Mouse (Mus musculus) spleen, embryonic (tissue): Measurements from ENCODE around the gene Zdhhc6.

Source experiments
- CTCF ChIA-PET: fragments of 350-600 bp; sonication (Branson Sonifier 250); formaldehyde crosslinking; loops from one replicate; lab custom pipeline; 2022; lab: Charles Lee

The Zdhhc6 gene

GRCm38 (mm10) chr19:55315452-55316108 lies at the start of gene Zdhhc6:
Zdhhc6 (minus strand) TSS chr19:55316032.
- CTCF ChIA-PET, result no interaction called here

- CTCF ChIA-PET, result no interaction called here
Observed at GRCm38 (mm10) chr19:55362606-55363005, 46.8 kb upstream of the Zdhhc6 start.

GRCm38 (mm10) chr19:55350673-55351378 lies 35.0 kb upstream of the Zdhhc6 start:
- CTCF ChIA-PET, result no interaction called here

- CTCF ChIA-PET, result no interaction called here
Observed at GRCm38 (mm10) chr19:55348187-55348586, 32.4 kb upstream of the Zdhhc6 start.

- CTCF ChIA-PET, result no interaction called here
Observed at GRCm38 (mm10) chr19:55343274-55343673, 27.4 kb upstream of the Zdhhc6 start.

GRCm38 (mm10) chr19:55342423-55342822 lies 26.6 kb upstream of the Zdhhc6 start:
- CTCF ChIA-PET, result no interaction called here

- CTCF ChIA-PET, result no interaction called here
Observed at GRCm38 (mm10) chr19:55341377-55341776, 25.5 kb upstream of the Zdhhc6 start.

- CTCF ChIA-PET, result no interaction called here
Observed at GRCm38 (mm10) chr19:55340521-55340920, 24.7 kb upstream of the Zdhhc6 start.

GRCm38 (mm10) chr19:55337664-55338063 lies 21.8 kb upstream of the Zdhhc6 start:
- CTCF ChIA-PET, result interaction anchor here (0.7 kb wide), 1 partner anchor 120 kb away, joined by 10 read pairs; no protein-coding TSS in a partner anchor

GRCm38 (mm10) chr19:55337066-55337465 lies 21.2 kb upstream of the Zdhhc6 start:
- CTCF ChIA-PET, result interaction anchor here (0.7 kb wide), 1 partner anchor 121 kb away, joined by 10 read pairs; no protein-coding TSS in a partner anchor

- CTCF ChIA-PET, result interaction anchor here (0.6 kb wide), 1 partner anchor 163 kb away, joined by 6 read pairs; no protein-coding TSS in a partner anchor
Observed at GRCm38 (mm10) chr19:55336441-55336840, 20.6 kb upstream of the Zdhhc6 start.

GRCm38 (mm10) chr19:55335881-55336280 lies 20.0 kb upstream of the Zdhhc6 start:
- CTCF ChIA-PET, result interaction anchor here (0.6 kb wide), 1 partner anchor 162 kb away, joined by 6 read pairs; no protein-coding TSS in a partner anchor

GRCm38 (mm10) chr19:55332641-55333268 lies 16.9 kb upstream of the Zdhhc6 start:
- CTCF ChIA-PET, result interaction anchor here (0.6 to 0.7 kb wide), 2 partner anchors 43 to 78 kb away, joined by 6 to 8 read pairs; no protein-coding TSS in a partner anchor

- CTCF ChIA-PET, result interaction anchor here (0.7 kb wide), 1 partner anchor 7 kb away, joined by 7 read pairs; no protein-coding TSS in a partner anchor
Observed at GRCm38 (mm10) chr19:55331776-55332175, 15.9 kb upstream of the Zdhhc6 start.

GRCm38 (mm10) chr19:55327510-55327909 lies 11.7 kb upstream of the Zdhhc6 start:
- CTCF ChIA-PET, result no interaction called here

GRCm38 (mm10) chr19:55322604-55323003 lies 6.8 kb upstream of the Zdhhc6 start:
- CTCF ChIA-PET, result no interaction called here

- CTCF ChIA-PET, result no interaction called here
Observed at GRCm38 (mm10) chr19:55319521-55319920, 3.7 kb upstream of the Zdhhc6 start.

GRCm38 (mm10) chr19:55319036-55319435 lies 3.2 kb upstream of the Zdhhc6 start:
- CTCF ChIA-PET, result no interaction called here

GRCm38 (mm10) chr19:55316901-55317300 lies 1.1 kb upstream of the Zdhhc6 start:
- CTCF ChIA-PET, result interaction anchor here (1.0 kb wide), 1 partner anchor 20 kb away, joined by 3 read pairs; no protein-coding TSS in a partner anchor

- CTCF ChIA-PET, result no interaction called here
Observed at GRCm38 (mm10) chr19:55316109-55316714, 380 bp upstream of the Zdhhc6 start, which contains the start of gene Vti1a. Vti1a (plus strand) TSS chr19:55316295.

- CTCF ChIA-PET, result no interaction called here
Observed at GRCm38 (mm10) chr19:55313649-55314048, 2.2 kb downstream of the Zdhhc6 start.
